Mouse (Mus musculus) erythroid progenitor cell, adult 5-6 weeks (primary cell): ENCODE measurements around the gene Bsn. TPM values are rescaled to one million over a fixed set of nuclear protein-coding genes. Genes with fewer than 3 reads are reported as not detected.
"Not testable (repeated sequence)": the region's sequence is repeated elsewhere in the genome, so short reads cannot be mapped to it uniquely, and the experiment has no call there.

Experiments
- ATAC-seq: replicated peaks from 2 replicates; pipeline ENCODE4 v1.8.0; 2016; ENCODE audit warnings: moderate number of reproducible peaks, mild to moderate bottlenecking, moderate TSS enrichment, inconsistent platforms; ENCODE audit not compliant: poor library complexity, low FRiP score, severe bottlenecking
- total RNA-seq, 2 experiments: library from RNA; stranded (forward) in 1 of 2; stranded (reverse) in 1 of 2; fragments of 150-400 nt in 1 of 2; fragments of 186-747, 209-891 nt in 1 of 2; gene quantifications; 2 replicates each; pipeline versions ENCODE4 v1.2.3 to v1.2.4; 2015 to 2017; ENCODE audit warnings: low replicate concordance in 2 of 2

Bsn gene
- total RNA-seq, 2 experiments from 2014 or later: 0.42 TPM; not detected in 1

- no peak for ATAC-seq
These were observed 35.4 kb downstream of the Bsn start for GRCm38 (mm10) chr9:108154814-108155213.

- no peak for ATAC-seq
These were observed 36.4 kb downstream of the Bsn start for GRCm38 (mm10) chr9:108153516-108154448.

GRCm38 (mm10) chr9:108150486-108150885, 39.7 kb downstream of the Bsn start:
- ATAC-seq: no peak

- no peak for ATAC-seq
These were observed 40.4 kb downstream of the Bsn start for GRCm38 (mm10) chr9:108149817-108150216.

GRCm38 (mm10) chr9:108147606-108148005, 42.6 kb downstream of the Bsn start:
- ATAC-seq: no peak

GRCm38 (mm10) chr9:108146451-108146850, 43.7 kb downstream of the Bsn start:
- ATAC-seq: no peak

GRCm38 (mm10) chr9:108145740-108146139, 44.4 kb downstream of the Bsn start:
- no peak for ATAC-seq

- ATAC-seq: no peak
These were observed 45.6 kb downstream of the Bsn start for GRCm38 (mm10) chr9:108144371-108145270.

- ATAC-seq: no peak
These were observed 46.7 kb downstream of the Bsn start for GRCm38 (mm10) chr9:108143470-108143869.

GRCm38 (mm10) chr9:108141387-108141786, 48.8 kb downstream of the Bsn start:
- ATAC-seq: no peak

- ATAC-seq: no peak
These were observed 50.1 kb downstream of the Bsn start for GRCm38 (mm10) chr9:108139963-108140695.

GRCm38 (mm10) chr9:108139169-108139962, 50.8 kb downstream of the Bsn start:
- no peak for ATAC-seq

GRCm38 (mm10) chr9:108138118-108138517, 52.1 kb downstream of the Bsn start:
- ATAC-seq: no peak

GRCm38 (mm10) chr9:108137523-108137922, 52.7 kb downstream of the Bsn start:
- no peak for ATAC-seq

- ATAC-seq: no peak
These were observed 53.2 kb downstream of the Bsn start for GRCm38 (mm10) chr9:108136930-108137462.

- ATAC-seq: peak; percentile 76
These were observed 54.0 kb downstream of the Bsn start for GRCm38 (mm10) chr9:108136225-108136624.

GRCm38 (mm10) chr9:108135679-108136078, 54.5 kb downstream of the Bsn start:
- not testable (repeated sequence) for ATAC-seq

GRCm38 (mm10) chr9:108133478-108133877, 56.7 kb downstream of the Bsn start:
- no peak for ATAC-seq

GRCm38 (mm10) chr9:108132373-108132772, 57.8 kb downstream of the Bsn start:
- ATAC-seq: no peak
